Mouse (Mus musculus) urinary bladder, adult 18-20 months (tissue): ENCODE measurements around the gene Gm10188.

Experiments used
- DNase-seq, 2 experiments: peaks; one replicate each; pipeline ENCODE4 v3.0.0; 2022; ENCODE audit warnings: low spot score in 2 of 2, mixed read lengths in 2 of 2

The Gm10188 gene

GRCm38 (mm10) chr1:132194624-132195023 is 34.9 kb downstream of the Gm10188 start:
- DNase-seq: no peak

- DNase-seq: no peak
These were observed 35.8 kb downstream of the Gm10188 start for GRCm38 (mm10) chr1:132193806-132194205.

- DNase-seq: no peak
These were observed 37.5 kb downstream of the Gm10188 start for GRCm38 (mm10) chr1:132191786-132192680.

- DNase-seq: no peak
These were observed 38.3 kb downstream of the Gm10188 start, which contains the start of the genes Lemd1 and AC124108.1 for GRCm38 (mm10) chr1:132191093-132191785. TSS of gene Lemd1 (plus strand) at chr1:132191431. TSS of gene AC124108.1 (plus strand) at chr1:132191457.

- no peak for DNase-seq
These were observed 38.9 kb downstream of the Gm10188 start for GRCm38 (mm10) chr1:132190621-132191092.

- no peak for DNase-seq
These were observed 39.5 kb downstream of the Gm10188 start for GRCm38 (mm10) chr1:132190040-132190513.

- no peak for DNase-seq
These were observed 40.3 kb downstream of the Gm10188 start for GRCm38 (mm10) chr1:132189231-132189630.

- DNase-seq: no peak
These were observed 41.0 kb downstream of the Gm10188 start for GRCm38 (mm10) chr1:132188442-132189066.

- DNase-seq: no peak
These were observed 43.3 kb downstream of the Gm10188 start for GRCm38 (mm10) chr1:132186303-132186702.
